In genomic region chr9:107714221-107714952, GRCm38 (mm10) we compare ENCODE assay signal across 9 mouse cellular contexts. TPM values are rescaled to one million over a fixed set of nuclear protein-coding genes. Genes with fewer than 3 reads are reported as not detected.
A peak's percentile ranks its signal among the peaks of the same experiment; 100 is the strongest.
DNase-seq lines count a peak whose midpoint lies in the region; ATAC-seq and TF ChIP-seq lines count a peak whose summit lies in the region.
"Had no signal": no experiment of that assay in that cellular context is flagged by ENCODE, and none has a peak within 500 bp of the region (broad histone marks: within the 10 kb centered on the region; RNA-seq: fewer than 3 reads in every experiment).

No protein-coding gene starts in this region.

- no peak overlapping the region for H3K9ac ChIP-seq in embryonic facial prominence, embryonic 13.5 days
- 0 out of 2 replicates have a peak overlapping the region, but pooled peaks have one; percentile 13 for H3K9ac ChIP-seq in limb, embryonic 13.5 days
- H3K9ac ChIP-seq in stomach, embryonic 16.5 days (ENCODE audit: low read length), result peak overlapping the region; percentile 54
- H3K9ac ChIP-seq: liver, embryonic 15.5 days had no signal

- TF ChIP-seq POLR2A in lung, adult 2 months (IDR thresholded peaks at IDR 0.05; ENCODE audit: borderline replicate concordance, extremely low read depth, low read depth, low read length), result no peak

- H3K4me1 ChIP-seq in lung, adult 2 months (ENCODE audit: control insufficient read depth, insufficient read depth, low read length), result peaks cover 3% of the 10 kb centered on the region
- peaks cover 72% of the 10 kb centered on the region for H3K4me1 ChIP-seq in embryonic facial prominence, embryonic 13.5 days
- peaks cover 60% of the 10 kb centered on the region for H3K4me1 ChIP-seq in hindbrain, embryonic 10.5 days (replicated peaks)
- H3K4me1 ChIP-seq in limb, embryonic 13.5 days, result peaks cover 51% of the 10 kb centered on the region
- H3K4me1 ChIP-seq in stomach, embryonic 16.5 days (ENCODE audit: control insufficient read depth, insufficient read depth, low read length), result peaks cover 53% of the 10 kb centered on the region

- no peaks in the 10 kb centered on the region for H3K27me3 ChIP-seq in embryonic facial prominence, embryonic 13.5 days
- peaks cover 55% of the 10 kb centered on the region for H3K27me3 ChIP-seq in hindbrain, embryonic 10.5 days (ENCODE audit: insufficient read depth, poor library complexity, severe bottlenecking)
- H3K27me3 ChIP-seq in limb, embryonic 13.5 days, result no peaks in the 10 kb centered on the region
- H3K27me3 ChIP-seq in stomach, embryonic 16.5 days (ENCODE audit: control insufficient read depth, insufficient read depth, low read length), result no peaks in the 10 kb centered on the region

- intact Hi-C loops in left cerebral cortex, postnatal 36 days (cut with DNase I), result no loop called here

- peak overlapping the region; percentile 96 for H3K27ac ChIP-seq in embryonic facial prominence, embryonic 13.5 days
- H3K27ac ChIP-seq in hindbrain, embryonic 10.5 days, result peak overlapping the region; percentile 81
- H3K27ac ChIP-seq in limb, embryonic 13.5 days, result peak overlapping the region; percentile 93
- peak overlapping the region; percentile 94 for H3K27ac ChIP-seq in stomach, embryonic 16.5 days (ENCODE audit: low read length)
- H3K27ac ChIP-seq: liver, embryonic 15.5 days had no signal

- no peak for TF ChIP-seq CTCF in lung, adult 2 months (IDR thresholded peaks at IDR 0.05; ENCODE audit: insufficient read depth, low read length)

- H3K4me3 ChIP-seq in lung, adult 2 months (replicated peaks; ENCODE audit: extremely low read depth, low read depth, low read length), result no peak overlapping the region
- H3K4me3 ChIP-seq in embryonic facial prominence, embryonic 13.5 days, result no peak overlapping the region
- peak overlapping the region; percentile 28; the same call in 1 of the 2 replicates for H3K4me3 ChIP-seq in hindbrain, embryonic 10.5 days
- no peak overlapping the region for H3K4me3 ChIP-seq in limb, embryonic 13.5 days
- no peak overlapping the region for H3K4me3 ChIP-seq in stomach, embryonic 16.5 days (replicated peaks; ENCODE audit: low read length)
- H3K4me3 ChIP-seq: liver, embryonic 15.5 days had no signal

- H3K4me2 ChIP-seq in embryonic facial prominence, embryonic 13.5 days, result peak overlapping the region; percentile 40
- peak overlapping the region; percentile 43 for H3K4me2 ChIP-seq in limb, embryonic 13.5 days (replicated peaks)
- peak overlapping the region; percentile 20 for H3K4me2 ChIP-seq in stomach, embryonic 16.5 days (ENCODE audit: low read depth, low read length)
- H3K4me2 ChIP-seq: liver, embryonic 15.5 days had no signal

- H3K9me3 ChIP-seq in embryonic facial prominence, embryonic 13.5 days, result no peaks in the 10 kb centered on the region
- no peaks in the 10 kb centered on the region for H3K9me3 ChIP-seq in hindbrain, embryonic 10.5 days
- H3K9me3 ChIP-seq in limb, embryonic 13.5 days, result no peaks in the 10 kb centered on the region
- no peaks in the 10 kb centered on the region for H3K9me3 ChIP-seq in stomach, embryonic 16.5 days (replicated peaks; ENCODE audit: control insufficient read depth, low read length)
- H3K9me3 ChIP-seq: liver, embryonic 15.5 days had no signal

- peak; percentile 51 for DNase-seq in lung, adult 2 months
- DNase-seq in lung, postnatal 14 days, result no peak
- DNase-seq in hindbrain, embryonic 10.5 days (ENCODE audit: low spot score), result peak; percentile 62
- DNase-seq in left cerebral cortex, postnatal 36 days (ENCODE audit: low spot score in 2 of 2), result no peak
- DNase-seq in right cerebral cortex, postnatal 25 days, result no peak

- ATAC-seq in embryonic facial prominence, embryonic 13.5 days (ENCODE audit: insufficient number of reproducible peaks, insufficient read depth, low FRiP score, low TSS enrichment, low read depth), result peak; percentile 57
- peak; percentile 77 for ATAC-seq in limb, embryonic 13.5 days (ENCODE audit: low FRiP score, low read depth)
- peak; percentile 52 for ATAC-seq in stomach, embryonic 16.5 days (ENCODE audit: insufficient read depth, low FRiP score)

- WGBS in lung, adult 2 months, result 33% methylated on average over 12 of the region's 12 CpGs
- WGBS in embryonic facial prominence, embryonic 13.5 days, result 8% methylated on average over 12 of the region's 12 CpGs
- 16% methylated on average over 12 of the region's 12 CpGs for WGBS in hindbrain, embryonic 10.5 days
- 8% methylated on average over 12 of the region's 12 CpGs for WGBS in limb, embryonic 13.5 days
- 14% methylated on average over 12 of the region's 12 CpGs for WGBS in stomach, embryonic 16.5 days

- no peaks in the 10 kb centered on the region for H3K36me3 ChIP-seq in embryonic facial prominence, embryonic 13.5 days
- no peaks in the 10 kb centered on the region for H3K36me3 ChIP-seq in hindbrain, embryonic 10.5 days
- H3K36me3 ChIP-seq in limb, embryonic 13.5 days, result no peaks in the 10 kb centered on the region
- no peaks in the 10 kb centered on the region for H3K36me3 ChIP-seq in stomach, embryonic 16.5 days (ENCODE audit: control insufficient read depth, insufficient read depth, low read length)
- H3K36me3 ChIP-seq: liver, embryonic 15.5 days had no signal

RNA-seq across cellular contexts. Expression of gene Sema3f, which starts 4.1 kb away (rescaled TPM):
- 318 and 413 TPM in 2 replicates for polyA plus RNA-seq in lung, adult 2 months (2012; rRNA removed)
- polyA plus RNA-seq in embryonic facial prominence, embryonic 13.5 days (2015; fragmentation: Nextera tagmentation; extraction: Ambion mirVana), result 37.7 and 44.0 TPM in 2 replicates
- polyA plus RNA-seq in hindbrain, embryonic 10.5 days (2016; fragmentation: Nextera tagmentation; extraction: Ambion mirVana), result 14.5 and 16.4 TPM in 2 replicates
- 31.8 and 32.1 TPM in 2 replicates for polyA plus RNA-seq in limb, embryonic 13.5 days (2015; fragmentation: Nextera tagmentation; extraction: Ambion mirVana)
- polyA plus RNA-seq in stomach, embryonic 16.5 days (2015; fragmentation: Nextera tagmentation; extraction: Ambion mirVana), result 15.1 and 16.8 TPM in 2 replicates
- total RNA-seq in left cerebral cortex, postnatal 36 days (2021), result 10 to 100 TPM; 16.6 to 17.2 TPM

RNA-seq across cellular contexts. Expression of gene Gnat1, which starts 34.9 kb away (rescaled TPM):
- polyA plus RNA-seq in lung, adult 2 months (2012; rRNA removed), result 0.09 and 0.20 TPM in 2 replicates
- polyA plus RNA-seq in embryonic facial prominence, embryonic 13.5 days (2015; fragmentation: Nextera tagmentation; extraction: Ambion mirVana), result 1.2 and 2.0 TPM in 2 replicates
- polyA plus RNA-seq in hindbrain, embryonic 10.5 days (2016; fragmentation: Nextera tagmentation; extraction: Ambion mirVana), result 2.6 and 3.1 TPM in 2 replicates
- 0.74 and 1.0 TPM in 2 replicates for polyA plus RNA-seq in limb, embryonic 13.5 days (2015; fragmentation: Nextera tagmentation; extraction: Ambion mirVana)
- polyA plus RNA-seq in stomach, embryonic 16.5 days (2015; fragmentation: Nextera tagmentation; extraction: Ambion mirVana), result 0.42 and 2.0 TPM in 2 replicates
- total RNA-seq in left cerebral cortex, postnatal 36 days (2021), result 1 to 10 TPM in 1 of 2 experiments, under 1 TPM in 1; 0.41 to 1.2 TPM

RNA-seq across cellular contexts. Expression of gene Slc38a3, which starts 45.1 kb away (rescaled TPM):
- polyA plus RNA-seq in lung, adult 2 months (2012; rRNA removed), result 1.8 and 16.1 TPM in 2 replicates
- polyA plus RNA-seq in embryonic facial prominence, embryonic 13.5 days (2015; fragmentation: Nextera tagmentation; extraction: Ambion mirVana), result 3.4 and 4.1 TPM in 2 replicates
- polyA plus RNA-seq in hindbrain, embryonic 10.5 days (2016; fragmentation: Nextera tagmentation; extraction: Ambion mirVana), result 6.4 and 7.2 TPM in 2 replicates
- 4.3 and 5.3 TPM in 2 replicates for polyA plus RNA-seq in limb, embryonic 13.5 days (2015; fragmentation: Nextera tagmentation; extraction: Ambion mirVana)
- polyA plus RNA-seq in stomach, embryonic 16.5 days (2015; fragmentation: Nextera tagmentation; extraction: Ambion mirVana), result 13.0 and 15.1 TPM in 2 replicates
- total RNA-seq in left cerebral cortex, postnatal 36 days (2021), result 10 to 100 TPM; 66.3 to 66.8 TPM

RNA-seq across cellular contexts. Expression of gene Rbm5, which starts 56.4 kb away (rescaled TPM):
- 54.0 and 77.1 TPM in 2 replicates for polyA plus RNA-seq in lung, adult 2 months (2012; rRNA removed)
- polyA plus RNA-seq in embryonic facial prominence, embryonic 13.5 days (2015; fragmentation: Nextera tagmentation; extraction: Ambion mirVana), result 262 and 274 TPM in 2 replicates
- polyA plus RNA-seq in hindbrain, embryonic 10.5 days (2016; fragmentation: Nextera tagmentation; extraction: Ambion mirVana), result 196 and 204 TPM in 2 replicates
- 257 and 270 TPM in 2 replicates for polyA plus RNA-seq in limb, embryonic 13.5 days (2015; fragmentation: Nextera tagmentation; extraction: Ambion mirVana)
- polyA plus RNA-seq in stomach, embryonic 16.5 days (2015; fragmentation: Nextera tagmentation; extraction: Ambion mirVana), result 183 and 187 TPM in 2 replicates
- total RNA-seq in left cerebral cortex, postnatal 36 days (2021), result 100 to 1,000 TPM; 109 to 159 TPM

Comparison
In these comparisons a context has a peak if more than half of its experiments do, and no peak if none do; other contexts are left out.
1. DNase-seq: peak in lung, adult 2 months (single experiment) and hindbrain, embryonic 10.5 days (single experiment); none in lung, postnatal 14 days (single experiment), left cerebral cortex, postnatal 36 days (0 of 2) and right cerebral cortex, postnatal 25 days (single experiment).
2. Peak in every context shown above with its lines, with median percentiles within 50 percentile points of each other: ATAC-seq, H3K27ac ChIP-seq and H3K4me2 ChIP-seq.